ENCODE assay signal across 19 mouse cellular contexts in the genomic region with DNA sequence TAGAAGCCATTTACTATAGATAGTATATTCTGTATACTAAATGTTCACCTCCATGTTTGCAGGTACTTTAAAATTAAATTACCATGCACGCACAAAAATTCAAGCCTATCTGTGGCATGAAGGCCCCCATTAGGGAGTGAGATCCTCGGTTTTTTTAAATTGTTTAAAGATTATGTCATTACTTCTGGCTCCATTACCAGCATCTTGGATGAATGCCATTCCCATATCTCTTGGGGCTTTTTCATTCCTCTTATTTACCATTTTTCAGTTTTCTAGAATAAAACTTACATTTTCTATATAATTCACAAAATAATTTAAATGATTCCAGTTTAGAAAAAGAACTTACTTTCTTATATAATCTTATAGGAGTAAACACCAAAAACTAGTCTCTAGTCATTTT.
"Had no signal": no experiment of that assay in that cellular context is flagged by ENCODE, and none has a peak within 500 bp of the region (broad histone marks: within the 10 kb centered on the region; RNA-seq: fewer than 3 reads in every experiment).

No protein-coding gene starts in this region.

- H3K9me3 ChIP-seq: lung, embryonic 15.5 days; midbrain, embryonic 10.5 days; midbrain, embryonic 12.5 days; neural tube, embryonic 13.5 days; neural tube, embryonic 15.5 days had no signal

- H3K4me1 ChIP-seq: midbrain, embryonic 12.5 days; neural tube, embryonic 13.5 days; neural tube, embryonic 15.5 days had no signal

- ATAC-seq: midbrain, embryonic 16.5 days had no signal

- DNase-seq: lung, adult 18-20 months; lung, postnatal 14 days; lung, postnatal 4 days; midbrain, embryonic 14.5 days; retina, postnatal 1 day; right cerebral cortex, adult 18-20 months; right cerebral cortex, postnatal 25 days; right cerebral cortex, postnatal 4 days; spleen, adult 18-20 months; thymus, adult 18-20 months; thymus, postnatal 14 days; thymus, postnatal 36 days had no signal

- H3K27ac ChIP-seq: lung, embryonic 15.5 days; midbrain, embryonic 10.5 days; midbrain, embryonic 12.5 days; neural tube, embryonic 13.5 days; neural tube, embryonic 15.5 days had no signal

- H3K36me3 ChIP-seq: lung, embryonic 15.5 days; midbrain, embryonic 12.5 days; neural tube, embryonic 15.5 days had no signal

- H3K4me2 ChIP-seq: lung, embryonic 15.5 days; midbrain, embryonic 12.5 days; neural tube, embryonic 13.5 days; neural tube, embryonic 15.5 days had no signal

- H3K9ac ChIP-seq: lung, embryonic 15.5 days; midbrain, embryonic 12.5 days; neural tube, embryonic 13.5 days; neural tube, embryonic 15.5 days had no signal

- H3K27me3 ChIP-seq: lung, embryonic 15.5 days; midbrain, embryonic 12.5 days; neural tube, embryonic 13.5 days; neural tube, embryonic 15.5 days had no signal

- H3K4me3 ChIP-seq: lung, embryonic 15.5 days; midbrain, embryonic 10.5 days; midbrain, embryonic 12.5 days; myocyte; neural tube, embryonic 13.5 days; neural tube, embryonic 15.5 days had no signal
